Mouse (Mus musculus) Patski (cell line): ENCODE measurements around the gene Elmo1. TPM values are rescaled to one million over a fixed set of nuclear protein-coding genes. Genes with fewer than 3 reads are reported as not detected.
A peak's percentile ranks its signal among the peaks of the same experiment; 100 is the strongest.

Source experiments
- ATAC-seq: fragments of 100-300 bp; one replicate; pipeline ENCODE4 v1.8.0; 2021
- CTCF ChIA-PET: fragments of 350-600 bp; sonication (Branson Sonifier 250); formaldehyde crosslinking; loops from one replicate; lab custom pipeline; 2022; ENCODE audit warnings: inconsistent platforms; lab: Charles Lee
- POLR2A ChIA-PET: fragments of 350-600 bp; sonication (Branson Sonifier 250); formaldehyde crosslinking; loops from one replicate; lab custom pipeline; 2022; ENCODE audit warnings: antibody characterized with exemption, inconsistent platforms; lab: Charles Lee
- DNase-seq: peaks from one replicate; pipeline ENCODE4 v3.0.0-alpha.2; 2011; ENCODE audit warnings: low read depth, low spot score
- H3K27me3 ChIP-seq: fragments of 371-371 bp; one replicate; pipeline ENCODE4 v1.5.1; 2021
- CTCF ChIP-seq: fragments of 100-300 bp; IDR thresholded peaks from one replicate; pipeline ENCODE4 v1.5.1; 2021
- in situ Hi-C: fragments of 300-500 bp; cut with MboI; formaldehyde crosslinking; loops from 3 replicates; pipeline ENCODE4 v1.11.1; 2018; ENCODE audit warnings: low pct_unique_long_range_greater_than_20kb, mixed read lengths
- polyA plus RNA-seq: library from polyadenylated mRNA; unstranded; gene quantifications from one replicate; pipeline ENCODE4 v1.2.3, GENCODE M21; 2021

Gene Elmo1
- polyA plus RNA-seq, 1 experiment from 2014 or later: 0.08 TPM

DNA sequence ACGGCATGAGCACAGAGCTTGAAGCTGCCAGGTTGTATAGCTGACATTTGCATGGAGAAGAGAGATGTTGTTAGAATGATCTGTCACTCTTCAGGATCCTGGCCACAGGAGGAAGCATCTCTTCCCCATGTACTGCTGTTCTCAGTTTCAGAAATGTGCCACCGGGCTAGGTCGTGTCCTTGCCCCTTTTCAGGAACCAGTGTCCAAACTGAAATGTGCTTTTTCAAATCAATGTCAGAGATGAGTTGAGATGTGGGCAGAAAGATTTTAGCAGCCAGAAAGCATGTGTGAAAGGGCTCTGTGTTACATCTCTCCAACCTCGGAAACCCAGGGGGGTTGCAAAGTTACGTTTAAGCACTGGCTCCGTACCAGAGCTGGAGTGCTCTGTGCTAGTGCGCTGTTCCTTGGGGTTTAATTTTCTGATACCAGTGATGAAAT, 383.3 kb downstream of the Elmo1 start:
- H3K27me3 ChIP-seq: no peaks in the 10 kb centered on the region
- ATAC-seq (no peak), DNase-seq (no peak)
- ChIA-PET POLR2A (no interaction called here), CTCF (interaction anchor here (1.2 kb wide), 1 partner anchor 162 kb away, joined by 3 read pairs; no protein-coding TSS in a partner anchor)
- TF ChIP-seq CTCF: no peak
- in situ Hi-C loops: loop anchor here (10.0 kb wide), 1 partner anchor 159 kb away; no protein-coding TSS in a partner anchor

- ATAC-seq (no peak), DNase-seq (no peak)
- ChIA-PET POLR2A (no interaction called here), CTCF (no interaction called here)
- no peaks in the 10 kb centered on the region for H3K27me3 ChIP-seq
- no peak for TF ChIP-seq CTCF
- in situ Hi-C loops: loop anchor here (10.0 kb wide), 1 partner anchor 160 kb away; no protein-coding TSS in a partner anchor
These were observed 384.2 kb downstream of the Elmo1 start for GRCm38 (mm10) chr13:20474600-20474999.

GRCm38 (mm10) chr13:20481805-20482204, 391.4 kb downstream of the Elmo1 start:
- TF ChIP-seq CTCF: no peak
- CTCF ChIA-PET: no interaction called here
- no peaks in the 10 kb centered on the region for H3K27me3 ChIP-seq
- POLR2A ChIA-PET: no interaction called here
- DNase-seq (no peak), ATAC-seq (no peak)
- in situ Hi-C loops: no loop called here

DNA sequence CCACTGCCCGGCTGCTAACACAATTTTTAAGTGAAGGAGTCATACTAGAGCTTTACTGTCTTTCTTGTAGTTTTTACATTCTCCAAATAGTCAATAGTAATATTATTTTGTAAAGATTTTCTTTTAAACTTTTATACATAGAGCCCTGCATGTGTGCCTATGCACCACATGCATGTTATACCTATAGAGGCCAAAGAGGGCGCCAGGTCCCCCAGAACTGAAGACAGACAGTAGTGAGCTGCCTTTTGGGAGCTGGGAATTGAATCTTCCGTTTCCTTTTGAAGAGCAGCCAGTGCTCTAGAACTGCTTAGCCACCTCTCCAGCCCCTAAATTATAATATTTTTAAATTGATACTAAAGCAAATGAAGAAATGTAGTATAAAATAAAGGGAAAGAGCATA, 398.7 kb downstream of the Elmo1 start:
- H3K27me3 ChIP-seq: no peaks in the 10 kb centered on the region
- ChIA-PET CTCF (interaction anchor here (1.8 kb wide), 1 partner anchor 177 kb away, joined by 3 read pairs; no protein-coding TSS in a partner anchor), POLR2A (no interaction called here)
- DNase-seq: no peak
- no peak for ATAC-seq
- TF ChIP-seq CTCF: no peak
- in situ Hi-C loops: no loop called here

- POLR2A ChIA-PET: no interaction called here
- H3K27me3 ChIP-seq: no peaks in the 10 kb centered on the region
- CTCF ChIA-PET: no interaction called here
- ATAC-seq (no peak), DNase-seq (no peak)
- TF ChIP-seq CTCF: peak; percentile 42
- in situ Hi-C loops: no loop called here
These were observed 399.5 kb downstream of the Elmo1 start for GRCm38 (mm10) chr13:20489698-20490417.

DNA sequence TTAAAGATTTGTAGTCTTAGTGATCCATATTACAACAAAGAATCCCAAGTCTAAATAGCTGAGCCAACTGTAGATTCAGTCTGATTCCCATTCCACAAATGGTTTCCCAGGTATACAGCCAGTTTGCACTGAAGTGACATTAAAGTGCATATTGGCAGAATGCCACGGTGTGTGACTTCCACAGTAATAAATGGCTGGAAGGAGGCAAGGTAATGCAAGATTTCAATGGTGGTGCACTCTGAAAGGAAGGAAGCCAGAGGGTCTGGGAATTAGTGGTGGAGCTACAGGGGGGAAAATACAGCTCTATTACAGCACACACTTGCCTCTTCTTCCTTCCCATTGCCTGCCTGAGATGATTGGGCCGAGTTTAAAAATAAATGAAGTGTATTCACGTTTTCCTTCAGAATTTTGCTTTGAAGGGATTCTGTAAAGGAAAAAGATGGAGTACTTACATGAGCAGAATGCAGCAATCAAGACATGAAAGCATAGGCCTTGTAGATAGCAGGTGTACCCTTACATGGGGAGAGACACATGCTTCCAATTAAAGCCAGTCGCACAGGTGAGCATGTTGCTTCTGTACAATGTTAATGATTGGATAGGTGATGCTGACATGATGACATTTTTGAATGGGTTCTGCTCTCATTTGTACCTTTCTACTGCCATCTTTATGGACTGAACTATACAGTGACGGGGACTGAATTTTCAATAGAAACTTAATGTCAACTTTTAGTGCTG, 400.6 kb downstream of the Elmo1 start:
- in situ Hi-C loops: no loop called here
- DNase-seq: no peak
- ATAC-seq: no peak
- ChIA-PET POLR2A (no interaction called here), CTCF (no interaction called here)
- no peaks in the 10 kb centered on the region for H3K27me3 ChIP-seq
- no peak for TF ChIP-seq CTCF

DNA sequence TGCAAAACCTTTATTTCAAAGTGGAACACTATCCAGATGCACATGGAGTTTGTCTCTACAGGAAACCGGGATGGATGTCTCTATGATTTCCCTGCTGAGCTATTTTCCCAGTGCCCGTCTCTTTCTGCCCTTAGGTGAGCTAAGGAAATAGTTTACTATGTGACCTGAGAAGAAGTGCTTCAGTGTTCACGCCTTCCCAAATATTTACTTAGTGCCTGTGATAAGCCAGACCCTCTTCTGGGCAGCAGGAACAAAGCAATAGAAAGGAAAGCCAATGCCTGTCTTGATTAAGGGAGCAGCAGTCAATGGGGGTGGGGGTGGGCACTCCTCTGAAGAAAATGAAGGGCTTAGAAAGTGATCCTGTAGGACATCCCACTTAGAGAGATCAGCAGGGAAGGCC, 401.3 kb downstream of the Elmo1 start:
- H3K27me3 ChIP-seq: no peaks in the 10 kb centered on the region
- ATAC-seq (no peak), DNase-seq (no peak)
- no peak for TF ChIP-seq CTCF
- in situ Hi-C loops: no loop called here
- ChIA-PET POLR2A (no interaction called here), CTCF (no interaction called here)

GRCm38 (mm10) chr13:20494047-20494739, 403.8 kb downstream of the Elmo1 start:
- CTCF ChIA-PET: no interaction called here
- DNase-seq (no peak), ATAC-seq (no peak)
- POLR2A ChIA-PET: no interaction called here
- no peak for TF ChIP-seq CTCF
- in situ Hi-C loops: no loop called here
- no peaks in the 10 kb centered on the region for H3K27me3 ChIP-seq

- no peak for ATAC-seq
- TF ChIP-seq CTCF: no peak
- CTCF ChIA-PET: no interaction called here
- POLR2A ChIA-PET: no interaction called here
- no peak for DNase-seq
- H3K27me3 ChIP-seq: no peaks in the 10 kb centered on the region
- in situ Hi-C loops: no loop called here
These were observed 411.5 kb downstream of the Elmo1 start for GRCm38 (mm10) chr13:20501923-20502322.

DNA sequence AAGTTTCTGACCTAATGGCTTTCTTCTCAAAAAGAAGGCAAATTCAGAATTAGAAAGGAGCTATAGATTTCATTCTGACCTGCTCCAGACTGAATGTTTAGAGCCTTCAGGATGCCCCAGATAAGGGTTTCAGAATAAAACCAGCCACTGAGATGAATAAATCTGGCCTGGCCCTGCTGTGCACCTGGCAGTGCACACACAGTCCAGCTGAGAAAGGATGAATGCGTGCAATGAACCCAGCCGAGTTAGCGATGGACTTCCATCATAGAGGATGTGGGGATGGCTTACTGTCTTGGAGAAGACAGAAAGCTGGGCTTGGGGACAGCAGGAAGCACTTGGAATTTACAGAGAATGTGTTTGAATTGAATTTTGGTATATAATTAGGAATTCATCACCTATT, 413.0 kb downstream of the Elmo1 start:
- in situ Hi-C loops: no loop called here
- no peak for TF ChIP-seq CTCF
- DNase-seq (no peak), ATAC-seq (no peak)
- ChIA-PET CTCF (no interaction called here), POLR2A (no interaction called here)
- H3K27me3 ChIP-seq: no peaks in the 10 kb centered on the region
